Mouse (Mus musculus) cerebellum, adult 2 months (tissue): ENCODE data around the gene Tnks2. TPM values are rescaled to one million over a fixed set of nuclear protein-coding genes. Genes with fewer than 3 reads are reported as not detected.
A peak's percentile ranks its signal among the peaks of the same experiment; 100 is the strongest.

Experiments
- DNase-seq, 2 experiments: peaks; one replicate each; pipeline ENCODE4 v3.0.0; 2021
- H3K27ac ChIP-seq: fragments of 200-500 bp; 2 replicates; pipeline ENCODE4 v1.5.1; 2012; ENCODE audit warnings: low read length, control low read depth, inconsistent platforms; ENCODE audit not compliant: insufficient read depth
- H3K27me3 ChIP-seq: fragments of 200-500 bp; 2 replicates; pipeline ENCODE4 v1.6.1; 2012; ENCODE audit warnings: inconsistent platforms, mild to moderate bottlenecking, low read length, moderate library complexity; ENCODE audit not compliant: control insufficient read depth, insufficient read depth
- H3K4me1 ChIP-seq: fragments of 200-500 bp; 2 replicates; pipeline ENCODE4 v1.6.1; 2011; ENCODE audit warnings: low read length; ENCODE audit not compliant: control insufficient read depth, insufficient read depth
- H3K4me3 ChIP-seq: fragments of 200-500 bp; replicated peaks from 2 replicates; pipeline ENCODE3; 2011; ENCODE audit warnings: mild to moderate bottlenecking, low read depth, low read length, control low read depth; ENCODE audit not compliant: insufficient read depth
- CTCF ChIP-seq: fragments of 200-500 bp; IDR thresholded peaks from 2 replicates; pipeline ENCODE4 v1.5.1; 2011; ENCODE audit warnings: low read depth, mild to moderate bottlenecking, control low read depth, low read length, moderate library complexity, borderline replicate concordance; ENCODE audit not compliant: insufficient read depth
- POLR2A ChIP-seq: fragments of 200-500 bp; IDR thresholded peaks from 2 replicates; pipeline ENCODE4 v1.6.1; 2011; ENCODE audit warnings: low read length, control low read depth, borderline replicate concordance; ENCODE audit not compliant: insufficient read depth
- WGBS: fragments of 180-500 bp; shearing (Covaris S2); methylation state at CpG from one replicate; pipeline ENCODE4 v1.1.7; 2018; 5-methylcytosine and 5-hydroxymethylcytosine counted together
- polyA plus RNA-seq: library from polyadenylated mRNA; depleted of rRNA; stranded (reverse); fragments of >200 nt; gene quantifications from 2 replicates; pipeline ENCODE4 v1.2.3, GENCODE M21; 2012

The Tnks2 gene
- polyA plus RNA-seq, 1 experiment = 52.8 TPM

GRCm38 (mm10) chr19:36832951-36833787 is 863 bp upstream of the Tnks2 start:
- 13% methylated on average over 19 of the region's 19 CpGs for WGBS

GRCm38 (mm10) chr19:36834532-36835431 is 750 bp downstream of the Tnks2 start:
- peaks cover 8% of the 10 kb centered on the region; the same call in 1 of the 2 replicates for H3K4me1 ChIP-seq
- TF ChIP-seq POLR2A = no peak
- no peak for TF ChIP-seq CTCF
- WGBS = under 1% methylated on average over 61 of the region's 62 CpGs
- H3K27ac ChIP-seq = peak overlapping the region; percentile 80
- peak in 1 of 2 experiments; percentile 9 for DNase-seq
- H3K27me3 ChIP-seq = no peaks in the 10 kb centered on the region
- H3K4me3 ChIP-seq = peak overlapping the region; percentile 63

More at GRCm38 (mm10) chr19:36832951-36833787, 863 bp upstream of the Tnks2 start:
- DNase-seq = peak; percentile 14 to 28
- TF ChIP-seq POLR2A (no peak), CTCF (no peak)
- Histone ChIP-seq H3K27me3 (no peaks in the 10 kb centered on the region), H3K4me3 (peak overlapping the region; percentile 63), H3K27ac (peak overlapping the region; percentile 68; the same call in 1 of the 2 replicates), H3K4me1 (peaks cover 12% of the 10 kb centered on the region; the same call in 1 of the 2 replicates)

GRCm38 (mm10) chr19:36836035-36836434 is 2.0 kb downstream of the Tnks2 start:
- 40% methylated on average over 4 of the region's 4 CpGs for WGBS
- Histone ChIP-seq H3K4me3 (peak overlapping the region; percentile 15), H3K27me3 (no peaks in the 10 kb centered on the region), H3K4me1 (peaks cover 8% of the 10 kb centered on the region; the same call in 1 of the 2 replicates), H3K27ac (no peak overlapping the region)
- DNase-seq = no peak
- no peak for TF ChIP-seq CTCF
- TF ChIP-seq POLR2A = no peak

- Histone ChIP-seq H3K27ac (no peak overlapping the region), H3K27me3 (no peaks in the 10 kb centered on the region), H3K4me1 (peaks cover 6% of the 10 kb centered on the region; the same call in 1 of the 2 replicates), H3K4me3 (no peak overlapping the region)
- WGBS = 96% methylated on average over 3 of the region's 3 CpGs
- TF ChIP-seq POLR2A = no peak
- no peak for TF ChIP-seq CTCF
- no peak for DNase-seq
Observed at GRCm38 (mm10) chr19:36840301-36840700, 6.3 kb downstream of the Tnks2 start.

GRCm38 (mm10) chr19:36843866-36844265 is 9.8 kb downstream of the Tnks2 start:
- TF ChIP-seq POLR2A (no peak), CTCF (no peak)
- DNase-seq = no peak
- Histone ChIP-seq H3K4me3 (no peak overlapping the region), H3K27me3 (no peaks in the 10 kb centered on the region), H3K4me1 (no peaks in the 10 kb centered on the region), H3K27ac (no peak overlapping the region)
- 90% methylated on average over 11 of the region's 11 CpGs for WGBS

- DNase-seq = no peak
- H3K27me3 ChIP-seq = no peaks in the 10 kb centered on the region
- TF ChIP-seq POLR2A (no peak), CTCF (no peak)
- H3K27ac ChIP-seq = no peak overlapping the region
- H3K4me1 ChIP-seq = no peaks in the 10 kb centered on the region
- 85% methylated on average over 5 of the region's 5 CpGs for WGBS
- no peak overlapping the region for H3K4me3 ChIP-seq
Observed at GRCm38 (mm10) chr19:36845924-36846323, 11.9 kb downstream of the Tnks2 start.

- H3K27me3 ChIP-seq = no peaks in the 10 kb centered on the region
- no peak overlapping the region for H3K4me3 ChIP-seq
- no peaks in the 10 kb centered on the region for H3K4me1 ChIP-seq
- DNase-seq = no peak
- 98% methylated on average over 2 of the region's 2 CpGs for WGBS
- TF ChIP-seq CTCF (no peak), POLR2A (no peak)
- H3K27ac ChIP-seq = no peak overlapping the region
Observed at GRCm38 (mm10) chr19:36853831-36854230, 19.8 kb downstream of the Tnks2 start.

GRCm38 (mm10) chr19:36857851-36858250 is 23.8 kb downstream of the Tnks2 start:
- no peak for TF ChIP-seq CTCF
- TF ChIP-seq POLR2A = no peak
- Histone ChIP-seq H3K27ac (no peak overlapping the region), H3K27me3 (no peaks in the 10 kb centered on the region), H3K4me3 (no peak overlapping the region), H3K4me1 (no peaks in the 10 kb centered on the region)
- no peak for DNase-seq
- WGBS = 89% methylated on average over 9 of the region's 9 CpGs
